Mouse (Mus musculus) limb, embryonic 15.5 days (tissue): ENCODE results near the gene Pih1d1. TPM values are rescaled to one million over a fixed set of nuclear protein-coding genes. Genes with fewer than 3 reads are reported as not detected.
A peak's percentile ranks its signal among the peaks of the same experiment; 100 is the strongest.
"Not testable (repeated sequence)": the region's sequence is repeated elsewhere in the genome, so short reads cannot be mapped to it uniquely, and the experiment has no call there.

Source experiments
- ATAC-seq: fragments of 200-750 bp; cut with Nextera tagmentation; 2 replicates; pipeline ENCODE4 v1.8.0; 2017; ENCODE audit warnings: low read depth, moderate TSS enrichment; ENCODE audit not compliant: insufficient number of reproducible peaks, low FRiP score, low TSS enrichment
- H3K27ac ChIP-seq: fragments of 300-500 bp; sonication (generic); 2 replicates; pipeline ENCODE4 v1.5.1; 2015; ENCODE audit warnings: moderate library complexity, mild to moderate bottlenecking, inconsistent platforms
- H3K27me3 ChIP-seq: fragments of 300-500 bp; sonication (generic); 2 replicates; pipeline ENCODE4 v1.6.1; 2015; ENCODE audit warnings: inconsistent platforms
- H3K36me3 ChIP-seq: fragments of 300-500 bp; sonication (generic); 2 replicates; pipeline ENCODE4 v1.6.1; 2015; ENCODE audit warnings: inconsistent platforms
- H3K4me1 ChIP-seq: fragments of 300-500 bp; sonication (generic); 2 replicates; pipeline ENCODE4 v1.6.1; 2015; ENCODE audit warnings: inconsistent platforms
- H3K4me2 ChIP-seq: fragments of 300-500 bp; sonication (generic); 2 replicates; pipeline ENCODE4 v1.6.1; 2015; ENCODE audit warnings: mild to moderate bottlenecking, inconsistent platforms
- H3K4me3 ChIP-seq: fragments of 300-500 bp; sonication (generic); 2 replicates; pipeline ENCODE4 v1.5.1; 2015; ENCODE audit warnings: mild to moderate bottlenecking, inconsistent platforms
- H3K9ac ChIP-seq: fragments of 300-500 bp; sonication (generic); 2 replicates; pipeline ENCODE4 v1.6.1; 2015; ENCODE audit warnings: inconsistent platforms
- H3K9me3 ChIP-seq: fragments of 300-500 bp; sonication (generic); 2 replicates; pipeline ENCODE4 v1.6.1; 2016; ENCODE audit warnings: inconsistent platforms
- WGBS: fragments of 180-500 bp; shearing (Covaris S2); methylation state at CpG from one replicate; pipeline ENCODE4 v1.1.7; 2015; 5-methylcytosine and 5-hydroxymethylcytosine counted together
- polyA plus RNA-seq: library from polyadenylated mRNA; unstranded; fragments of >200 nt; fragmentation: Nextera tagmentation; extraction: Ambion mirVana; gene quantifications from 2 replicates; pipeline ENCODE4 v1.2.1, GENCODE M21; 2015

The Pih1d1 gene
- polyA plus RNA-seq, 1 experiment from 2014 or later, result 76.3 TPM

DNA sequence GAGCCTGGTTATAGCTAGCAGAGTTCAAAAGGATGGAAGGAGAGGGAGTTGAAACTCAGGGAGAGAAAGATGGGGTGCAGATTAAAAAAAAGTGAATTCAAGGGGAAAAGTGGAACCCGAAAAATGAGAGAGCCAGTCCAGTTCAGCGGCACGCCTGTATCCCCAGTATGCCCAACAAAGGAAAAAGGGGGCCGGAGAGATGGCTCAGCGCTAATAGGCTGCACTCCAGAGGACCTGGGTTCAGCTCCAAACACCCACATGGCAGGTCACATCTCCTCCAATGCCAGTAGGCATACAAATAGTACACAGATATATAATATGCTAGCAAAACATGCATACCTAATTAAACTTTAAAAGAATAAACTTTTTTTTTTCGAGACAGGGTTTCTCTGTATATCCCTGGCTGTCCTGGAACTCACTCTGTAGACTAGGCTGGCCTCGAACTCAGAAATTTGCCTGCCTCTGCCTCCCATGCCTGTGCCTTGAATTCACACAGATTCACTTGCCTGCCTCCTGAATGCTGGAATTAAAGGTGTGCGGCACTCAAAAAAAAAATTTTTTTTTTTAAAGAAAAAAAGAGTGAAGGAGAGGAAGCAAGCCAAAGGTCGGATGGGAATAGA is 9.0 kb downstream of the Pih1d1 start:
- 69% methylated on average over 9 of the region's 9 CpGs for WGBS
- ATAC-seq, result no peak
- Histone ChIP-seq H3K9me3 (no peaks in the 10 kb centered on the region), H3K36me3 (peaks cover 29% of the 10 kb centered on the region), H3K27ac (no peak overlapping the region), H3K27me3 (peaks cover 58% of the 10 kb centered on the region), H3K4me2 (no peak overlapping the region), H3K4me3 (no peak overlapping the region), H3K9ac (no peak overlapping the region), H3K4me1 (peaks cover 19% of the 10 kb centered on the region)

DNA sequence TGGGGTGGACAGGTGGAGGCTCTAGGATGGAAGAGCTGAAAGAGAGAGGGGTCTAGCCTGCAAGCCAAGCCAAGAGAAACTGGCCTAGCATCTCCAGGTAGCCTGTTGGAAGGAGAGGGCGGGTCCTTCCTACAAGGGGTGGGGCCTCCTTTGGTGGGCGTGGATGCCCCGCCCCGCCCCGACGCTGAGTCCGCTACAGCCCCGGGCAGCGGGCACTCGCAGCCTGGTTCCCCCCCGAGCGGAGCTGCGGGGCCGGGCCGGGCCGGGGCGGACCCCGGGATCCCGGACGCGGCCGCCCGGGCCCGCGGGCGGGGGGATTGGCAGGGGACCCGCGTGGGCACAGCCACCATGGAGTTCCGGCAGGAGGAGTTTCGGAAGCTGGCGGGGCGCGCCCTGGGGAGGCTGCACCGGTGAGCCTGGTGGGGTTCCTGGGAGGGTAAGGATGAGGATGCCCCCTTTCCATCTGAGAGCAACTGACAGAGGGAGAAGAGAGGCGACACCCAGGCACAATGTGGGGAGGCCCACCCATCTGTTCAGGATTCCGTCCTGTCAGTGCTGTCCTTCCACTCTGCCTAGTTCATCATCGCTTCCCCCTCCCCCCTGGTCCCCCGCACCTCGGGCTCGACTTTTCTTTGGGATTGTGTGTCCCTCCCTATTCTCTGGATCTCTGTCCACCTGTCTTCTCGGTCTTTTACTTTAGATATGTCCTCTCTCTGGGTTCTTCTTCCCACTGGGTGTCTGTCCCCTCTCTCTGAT is 9.8 kb downstream of the Pih1d1 start, which contains the start of gene Slc17a7:
TSS of gene Slc17a7 (plus strand) at position 215 of the 756 bp plus-strand sequence.
- H3K4me2 ChIP-seq, result peak within 1 kb of the TSS; percentile 73
- peaks cover 66% of the 10 kb centered on the region for H3K27me3 ChIP-seq
- under 1% methylated on average over 40 of the region's 41 CpGs for WGBS
- peak within 1 kb of the TSS; percentile 47 for H3K9ac ChIP-seq
- no peak for ATAC-seq
- H3K27ac ChIP-seq, result no peak within 1 kb of the TSS
- peaks cover 19% of the 10 kb centered on the region for H3K4me1 ChIP-seq
- peaks cover 21% of the 10 kb centered on the region for H3K36me3 ChIP-seq
- no peaks in the 10 kb centered on the region for H3K9me3 ChIP-seq
- H3K4me3 ChIP-seq, result peak within 1 kb of the TSS; percentile 46

DNA sequence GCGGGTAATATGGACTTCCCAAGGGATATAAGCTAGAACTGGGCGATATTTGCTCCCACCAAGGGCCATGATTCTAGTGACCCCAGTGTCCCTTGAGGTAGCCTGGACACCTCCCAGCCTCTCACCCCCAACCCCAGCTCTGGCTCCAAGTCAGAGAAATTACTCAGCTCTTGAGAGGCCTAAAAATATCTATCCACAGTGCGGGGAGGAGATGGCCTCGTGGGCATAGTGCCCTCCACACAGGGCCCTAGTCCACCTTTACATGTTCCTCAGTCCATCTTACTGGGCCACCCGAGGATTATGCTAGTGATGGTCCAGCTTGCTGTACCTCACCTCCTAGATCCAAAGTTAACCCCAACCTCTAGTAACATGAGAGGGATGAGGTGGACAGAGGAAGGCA is 10.7 kb downstream of the Pih1d1 start:
- Histone ChIP-seq H3K4me2 (no peak overlapping the region), H3K4me3 (no peak overlapping the region), H3K9me3 (peaks cover 4% of the 10 kb centered on the region; the same call in 1 of the 2 replicates), H3K9ac (no peak overlapping the region), H3K4me1 (peaks cover 19% of the 10 kb centered on the region), H3K36me3 (peaks cover 12% of the 10 kb centered on the region), H3K27me3 (peaks cover 75% of the 10 kb centered on the region), H3K27ac (no peak overlapping the region)
- WGBS, result 74% methylated on average over 5 of the region's 5 CpGs
- ATAC-seq, result no peak

DNA sequence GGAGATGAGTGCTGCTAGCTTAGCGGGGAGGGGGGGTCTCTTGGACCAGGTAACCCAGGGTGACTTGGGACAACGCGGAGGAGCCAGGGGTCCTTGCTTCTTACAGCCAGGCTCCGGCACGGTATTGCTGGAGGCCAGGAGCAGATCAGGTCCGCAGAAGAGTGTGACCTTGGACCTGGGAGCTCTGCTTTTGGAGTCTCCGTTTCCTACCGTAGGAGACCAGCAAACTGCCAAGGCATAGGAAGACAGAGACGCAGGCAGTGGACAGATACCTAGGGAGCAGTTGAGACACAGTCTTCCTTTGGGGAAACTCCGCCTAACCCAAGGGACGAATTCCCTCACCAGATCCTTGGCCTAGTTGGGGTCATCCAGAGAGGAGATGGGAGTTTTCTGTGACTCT is 11.6 kb downstream of the Pih1d1 start:
- WGBS, result 51% methylated on average over 11 of the region's 11 CpGs
- peaks cover 19% of the 10 kb centered on the region for H3K4me1 ChIP-seq
- peaks cover 3% of the 10 kb centered on the region; the same call in 1 of the 2 replicates for H3K36me3 ChIP-seq
- no peak overlapping the region for H3K4me2 ChIP-seq
- H3K27me3 ChIP-seq, result peaks cover 84% of the 10 kb centered on the region
- no peak overlapping the region for H3K4me3 ChIP-seq
- H3K9ac ChIP-seq, result no peak overlapping the region
- H3K9me3 ChIP-seq, result peaks cover 8% of the 10 kb centered on the region; the same call in 1 of the 2 replicates
- H3K27ac ChIP-seq, result no peak overlapping the region
- no peak for ATAC-seq

DNA sequence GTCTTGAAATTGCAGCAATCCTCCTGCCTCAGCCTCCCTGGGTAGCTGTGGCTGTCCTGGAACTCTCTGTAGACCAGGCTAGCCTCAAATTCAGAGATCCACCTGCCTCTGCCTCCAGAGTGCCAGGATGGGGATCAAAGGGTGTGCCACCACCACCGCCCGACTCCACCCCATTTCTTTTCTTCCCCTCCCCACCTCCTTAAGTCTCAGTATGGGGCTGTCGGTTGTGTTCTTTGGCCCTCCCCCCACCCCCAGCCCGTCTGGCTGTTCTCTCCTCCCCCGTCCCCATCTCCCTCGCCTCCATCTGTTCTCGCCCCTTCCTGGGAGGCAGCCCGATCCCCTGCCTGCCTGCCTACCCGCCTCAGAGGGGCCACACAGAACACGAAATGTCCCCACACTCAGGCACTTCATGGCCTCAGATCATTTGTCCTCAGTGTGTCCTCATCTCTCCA is 12.9 kb downstream of the Pih1d1 start:
- no peak overlapping the region for H3K4me3 ChIP-seq
- H3K4me1 ChIP-seq, result peaks cover 16% of the 10 kb centered on the region
- 25% methylated on average over 8 of the region's 10 CpGs for WGBS
- ATAC-seq, result no peak
- H3K36me3 ChIP-seq, result no peaks in the 10 kb centered on the region
- no peak overlapping the region for H3K27ac ChIP-seq
- H3K4me2 ChIP-seq, result no peak overlapping the region
- H3K9me3 ChIP-seq, result peaks cover 8% of the 10 kb centered on the region; the same call in 1 of the 2 replicates
- peaks cover 96% of the 10 kb centered on the region for H3K27me3 ChIP-seq
- no peak overlapping the region for H3K9ac ChIP-seq

DNA sequence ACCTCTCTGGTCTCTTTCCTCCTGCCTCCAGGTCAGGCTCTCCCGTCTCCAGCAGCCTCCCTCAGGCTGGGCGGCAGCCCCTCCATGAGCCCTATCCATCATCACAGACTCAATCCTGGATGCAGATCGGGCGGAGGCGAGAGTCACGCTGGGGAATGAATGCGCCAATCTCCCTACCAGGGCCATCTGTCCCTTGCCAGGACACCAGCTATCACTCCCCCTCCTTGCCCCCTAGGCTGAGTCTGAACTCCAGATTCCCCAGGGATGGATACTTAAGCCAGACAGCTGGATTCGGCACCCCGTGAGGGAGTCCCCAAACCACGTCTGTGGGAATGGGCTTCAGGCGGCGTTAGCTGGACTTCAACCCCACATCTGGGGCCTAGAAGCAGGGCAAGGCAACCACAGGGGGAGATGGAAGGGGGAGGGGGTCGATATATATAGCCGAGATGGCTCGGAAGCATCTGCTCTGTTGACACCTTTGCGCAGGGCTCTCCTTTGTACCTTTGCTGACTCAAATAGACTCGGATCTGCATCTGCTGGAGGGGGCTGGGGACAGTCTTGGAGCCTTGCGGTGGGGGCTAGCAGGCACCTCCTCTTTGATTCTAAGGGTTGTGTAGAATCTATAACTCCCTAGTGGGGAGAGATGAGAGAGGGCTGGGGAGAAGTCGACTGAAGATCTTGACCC is 13.8 kb downstream of the Pih1d1 start:
- Histone ChIP-seq H3K4me2 (no peak overlapping the region), H3K9ac (no peak overlapping the region), H3K27me3 (peaks cover 99% of the 10 kb centered on the region), H3K4me3 (no peak overlapping the region; the same call in 1 of the 2 replicates), H3K4me1 (peaks cover 8% of the 10 kb centered on the region), H3K27ac (no peak overlapping the region), H3K9me3 (peaks cover 8% of the 10 kb centered on the region; the same call in 1 of the 2 replicates), H3K36me3 (no peaks in the 10 kb centered on the region)
- ATAC-seq, result no peak
- WGBS, result 1% methylated on average over 19 of the region's 19 CpGs

DNA sequence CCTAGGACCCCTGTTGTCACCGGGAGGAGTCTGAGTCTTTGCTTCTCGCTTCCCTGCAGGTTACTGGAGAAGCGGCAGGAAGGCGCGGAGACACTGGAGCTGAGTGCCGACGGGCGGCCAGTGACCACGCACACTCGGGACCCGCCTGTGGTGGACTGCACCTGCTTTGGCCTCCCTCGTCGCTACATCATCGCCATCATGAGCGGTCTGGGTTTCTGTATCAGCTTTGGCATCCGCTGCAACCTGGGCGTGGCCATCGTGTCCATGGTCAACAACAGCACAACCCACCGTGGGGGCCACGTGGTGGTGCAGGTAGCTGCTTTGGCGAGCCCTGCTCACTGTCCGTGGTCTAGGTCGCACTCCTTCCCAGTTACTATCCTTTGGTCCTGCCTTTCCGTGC is 14.6 kb downstream of the Pih1d1 start:
- Histone ChIP-seq H3K9ac (no peak overlapping the region), H3K4me2 (no peak overlapping the region), H3K36me3 (no peaks in the 10 kb centered on the region), H3K4me3 (no peak overlapping the region), H3K27me3 (peaks cover 95% of the 10 kb centered on the region), H3K9me3 (peaks cover 8% of the 10 kb centered on the region; the same call in 1 of the 2 replicates), H3K4me1 (peaks cover 6% of the 10 kb centered on the region), H3K27ac (no peak overlapping the region)
- WGBS, result 9% methylated on average over 24 of the region's 24 CpGs
- ATAC-seq, result no peak

DNA sequence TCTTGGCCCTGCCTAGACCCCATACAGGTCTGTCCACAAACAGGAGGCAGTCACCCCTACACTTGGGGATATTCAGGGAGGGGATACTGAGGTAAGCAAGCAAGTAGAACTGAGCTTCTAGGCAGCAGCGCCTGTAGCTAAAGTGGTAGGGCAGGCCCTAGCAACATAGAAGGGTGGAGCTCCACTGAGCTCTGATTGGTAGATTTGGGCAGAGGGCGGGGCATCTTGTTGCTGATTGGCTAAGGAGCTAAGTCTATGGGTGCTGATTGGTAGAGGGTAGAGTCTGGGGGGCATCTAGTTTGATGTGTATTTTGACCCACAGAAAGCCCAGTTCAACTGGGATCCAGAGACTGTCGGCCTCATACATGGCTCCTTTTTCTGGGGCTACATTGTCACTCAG is 15.4 kb downstream of the Pih1d1 start:
- 87% methylated on average over 3 of the region's 3 CpGs for WGBS
- no peak for ATAC-seq
- no peak overlapping the region for H3K4me3 ChIP-seq
- H3K4me1 ChIP-seq, result no peaks in the 10 kb centered on the region
- no peaks in the 10 kb centered on the region for H3K36me3 ChIP-seq
- H3K9ac ChIP-seq, result no peak overlapping the region
- no peak overlapping the region for H3K27ac ChIP-seq
- H3K27me3 ChIP-seq, result peaks cover 94% of the 10 kb centered on the region
- H3K4me2 ChIP-seq, result no peak overlapping the region
- peaks cover 8% of the 10 kb centered on the region; the same call in 1 of the 2 replicates for H3K9me3 ChIP-seq

DNA sequence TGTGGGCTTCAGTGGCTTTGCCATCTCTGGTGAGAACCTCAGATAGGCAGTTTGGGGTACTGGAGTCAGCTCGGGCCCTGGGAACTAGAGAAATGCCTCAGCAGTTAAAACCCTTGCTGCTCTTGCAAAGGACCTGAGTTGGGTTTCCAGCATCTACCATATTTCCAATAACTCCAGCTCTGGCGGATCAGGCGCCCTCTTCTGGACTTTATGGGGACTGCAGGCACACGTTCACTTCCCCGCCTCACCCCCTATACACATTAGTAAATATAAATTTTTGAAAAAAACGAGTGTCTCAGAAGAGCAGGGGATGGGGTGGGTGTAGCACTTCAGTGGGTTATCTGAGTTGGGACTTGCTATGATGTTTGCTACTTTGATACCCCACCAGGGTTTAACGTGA is 18.9 kb downstream of the Pih1d1 start:
- H3K27me3 ChIP-seq, result peaks cover 94% of the 10 kb centered on the region
- no peak overlapping the region for H3K4me3 ChIP-seq
- peaks cover 8% of the 10 kb centered on the region; the same call in 1 of the 2 replicates for H3K9me3 ChIP-seq
- no peak overlapping the region for H3K9ac ChIP-seq
- H3K4me2 ChIP-seq, result no peak overlapping the region
- no peak overlapping the region for H3K27ac ChIP-seq
- ATAC-seq, result no peak
- 55% methylated on average over 7 of the region's 7 CpGs for WGBS
- no peaks in the 10 kb centered on the region for H3K36me3 ChIP-seq
- peaks cover 20% of the 10 kb centered on the region for H3K4me1 ChIP-seq

DNA sequence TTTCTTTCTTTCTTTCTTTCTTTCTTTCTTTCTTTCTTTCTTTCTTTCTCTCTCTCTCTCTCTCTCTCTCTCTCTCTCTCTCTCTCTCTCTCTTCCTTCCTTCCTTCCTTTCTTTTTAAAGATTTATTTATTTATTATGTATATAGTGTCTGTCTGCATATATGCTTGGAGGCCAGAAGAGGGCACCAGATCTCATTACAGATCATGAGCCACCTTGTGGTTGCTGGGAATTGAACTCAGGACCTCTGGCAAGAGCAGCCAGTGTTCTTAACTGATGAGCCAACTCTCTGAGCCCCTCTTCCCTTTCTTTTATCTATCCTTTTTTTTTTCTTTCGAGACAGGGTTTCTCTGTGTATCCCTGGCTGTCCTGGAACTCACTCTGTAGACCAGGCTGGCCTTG is 19.7 kb downstream of the Pih1d1 start:
- H3K4me1 ChIP-seq, result peaks cover 20% of the 10 kb centered on the region
- not testable (repeated sequence) for H3K9ac ChIP-seq, H3K4me2 ChIP-seq, H3K9me3 ChIP-seq, H3K36me3 ChIP-seq, ATAC-seq, H3K27ac ChIP-seq, H3K4me3 ChIP-seq
- WGBS, result 64% methylated on average over 1 of the region's 1 CpGs
- peaks cover 94% of the 10 kb centered on the region for H3K27me3 ChIP-seq

DNA sequence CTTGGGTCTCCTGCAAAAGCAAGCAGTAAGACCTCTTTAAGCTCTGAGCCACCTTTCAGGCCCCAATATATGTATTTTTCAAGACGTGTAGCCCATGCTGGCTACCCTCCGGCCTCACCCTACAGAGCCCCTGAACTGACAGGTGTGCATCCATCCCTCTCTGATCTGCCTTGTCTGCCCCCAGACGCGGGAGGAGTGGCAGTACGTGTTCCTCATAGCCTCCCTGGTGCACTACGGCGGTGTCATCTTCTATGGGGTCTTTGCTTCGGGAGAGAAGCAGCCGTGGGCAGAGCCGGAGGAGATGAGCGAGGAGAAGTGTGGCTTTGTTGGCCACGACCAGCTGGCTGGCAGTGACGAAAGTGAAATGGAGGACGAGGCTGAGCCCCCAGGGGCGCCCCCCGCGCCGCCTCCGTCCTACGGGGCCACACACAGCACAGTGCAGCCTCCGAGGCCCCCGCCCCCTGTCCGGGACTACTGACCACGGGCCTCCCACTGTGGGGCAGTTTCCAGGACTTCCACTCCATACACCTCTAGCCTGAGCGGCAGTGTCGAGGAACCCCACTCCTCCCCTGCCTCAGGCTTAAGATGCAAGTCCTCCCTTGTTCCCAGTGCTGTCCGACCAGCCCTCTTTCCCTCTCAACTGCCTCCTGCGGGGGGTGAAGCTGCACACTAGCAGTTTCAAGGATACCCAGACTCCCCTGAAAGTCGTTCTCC is 20.6 kb downstream of the Pih1d1 start:
- Histone ChIP-seq H3K9ac (no peak overlapping the region), H3K4me2 (0 out of 2 replicates have a peak overlapping the region, but pooled peaks have one; percentile 15), H3K36me3 (no peaks in the 10 kb centered on the region), H3K27ac (no peak overlapping the region), H3K9me3 (peaks cover 4% of the 10 kb centered on the region; the same call in 1 of the 2 replicates), H3K4me3 (peak overlapping the region; percentile 21), H3K27me3 (peaks cover 94% of the 10 kb centered on the region), H3K4me1 (peaks cover 20% of the 10 kb centered on the region)
- no peak for ATAC-seq
- WGBS, result 3% methylated on average over 29 of the region's 29 CpGs
